Mouse (Mus musculus): ENCODE data around the gene Slc17a1.
A peak's percentile ranks its signal among the peaks of the same experiment; 100 is the strongest.

The Slc17a1 gene

GRCm38 (mm10) chr13:23867405-23867804, at the start of gene Slc17a1:
Gene Slc17a1, plus strand, starts transcription at chr13:23867750.
- DNase-seq (ENCODE audit: low read depth, low spot score), result no peak

- no peak for DNase-seq (ENCODE audit: low read depth, low spot score)
Measured at GRCm38 (mm10) chr13:23820179-23820940, 47.2 kb upstream of the Slc17a1 start.

GRCm38 (mm10) chr13:23822213-23822612, 45.3 kb upstream of the Slc17a1 start:
- no peak for DNase-seq (ENCODE audit: low read depth, low spot score)

- DNase-seq (ENCODE audit: low read depth, low spot score), result no peak
Measured at GRCm38 (mm10) chr13:23826606-23827005, 40.9 kb upstream of the Slc17a1 start.

- peak; percentile 3 for DNase-seq (ENCODE audit: low read depth, low spot score)
Measured at GRCm38 (mm10) chr13:23833053-23833452, 34.5 kb upstream of the Slc17a1 start.

GRCm38 (mm10) chr13:23834836-23835235, 32.7 kb upstream of the Slc17a1 start:
- no peak for DNase-seq (ENCODE audit: low read depth, low spot score)

- DNase-seq (ENCODE audit: low read depth, low spot score), result no peak
Measured at GRCm38 (mm10) chr13:23836630-23837029, 30.9 kb upstream of the Slc17a1 start.

GRCm38 (mm10) chr13:23839308-23839707, 28.2 kb upstream of the Slc17a1 start, which contains the start of gene Slc17a3:
Gene Slc17a3, plus strand, starts transcription at chr13:23839434.
- DNase-seq (ENCODE audit: low read depth, low spot score), result no peak

GRCm38 (mm10) chr13:23845851-23846250, 21.7 kb upstream of the Slc17a1 start:
- no peak for DNase-seq (ENCODE audit: low read depth, low spot score)

- no peak for DNase-seq (ENCODE audit: low read depth, low spot score)
Measured at GRCm38 (mm10) chr13:23849299-23849698, 18.3 kb upstream of the Slc17a1 start.

- no peak for DNase-seq (ENCODE audit: low read depth, low spot score)
Measured at GRCm38 (mm10) chr13:23856401-23856800, 11.1 kb upstream of the Slc17a1 start.

GRCm38 (mm10) chr13:23861815-23862214, 5.7 kb upstream of the Slc17a1 start:
- no peak for DNase-seq (ENCODE audit: low read depth, low spot score)

GRCm38 (mm10) chr13:23864711-23865110, 2.8 kb upstream of the Slc17a1 start:
- no peak for DNase-seq (ENCODE audit: low read depth, low spot score)

- DNase-seq (ENCODE audit: low read depth, low spot score), result no peak
Measured at GRCm38 (mm10) chr13:23866086-23866710, 1.4 kb upstream of the Slc17a1 start.

GRCm38 (mm10) chr13:23867000-23867399, 550 bp upstream of the Slc17a1 start:
- DNase-seq (ENCODE audit: low read depth, low spot score), result no peak

GRCm38 (mm10) chr13:23868790-23869533, 1.4 kb downstream of the Slc17a1 start:
- DNase-seq (ENCODE audit: low read depth, low spot score), result no peak

GRCm38 (mm10) chr13:23869996-23870395, 2.4 kb downstream of the Slc17a1 start:
- no peak for DNase-seq (ENCODE audit: low read depth, low spot score)

GRCm38 (mm10) chr13:23873141-23873540, 5.6 kb downstream of the Slc17a1 start:
- no peak for DNase-seq (ENCODE audit: low read depth, low spot score)

- no peak for DNase-seq (ENCODE audit: low read depth, low spot score)
Measured at GRCm38 (mm10) chr13:23879106-23879505, 11.6 kb downstream of the Slc17a1 start.

GRCm38 (mm10) chr13:23879636-23880035, 12.1 kb downstream of the Slc17a1 start:
- DNase-seq (ENCODE audit: low read depth, low spot score), result no peak

GRCm38 (mm10) chr13:23885540-23885939, 18.0 kb downstream of the Slc17a1 start:
- no peak for DNase-seq (ENCODE audit: low read depth, low spot score)

GRCm38 (mm10) chr13:23887026-23887725, 19.6 kb downstream of the Slc17a1 start:
- DNase-seq (ENCODE audit: low read depth, low spot score), result no peak

All from c-Kit-negative CD71-positive TER-119-positive erythroid progenitor cells, embryonic 14.5 days (primary cell).